Mouse (Mus musculus) embryonic facial prominence, embryonic 11.5 days (tissue): Measurements from ENCODE around the gene Elfn2. TPM values are rescaled to one million over a fixed set of nuclear protein-coding genes. Genes with fewer than 3 reads are reported as not detected.

Experiments
- ATAC-seq: fragments of 200-750 bp; cut with Nextera tagmentation; replicated peaks from 2 replicates; pipeline ENCODE4 v1.8.0; 2017; ENCODE audit warnings: low read depth; ENCODE audit not compliant: insufficient number of reproducible peaks, low FRiP score, low TSS enrichment
- DNase-seq: peaks from one replicate; pipeline ENCODE4 v3.0.0-alpha.2; 2015; ENCODE audit warnings: low spot score
- H3K27ac ChIP-seq: fragments of 300-500 bp; sonication (generic); replicated peaks from 2 replicates; pipeline ENCODE4 v1.5.1; 2014; ENCODE audit warnings: mild to moderate bottlenecking, low read depth, low read length, control low read depth
- H3K27me3 ChIP-seq: fragments of 300-500 bp; sonication (generic); 2 replicates; pipeline ENCODE4 v1.6.1; 2014; ENCODE audit warnings: mild to moderate bottlenecking, low read length, moderate library complexity, mixed read lengths; ENCODE audit not compliant: control insufficient read depth, insufficient read depth
- H3K36me3 ChIP-seq: fragments of 300-500 bp; sonication (generic); replicated peaks from 2 replicates; pipeline ENCODE4 v1.6.1; 2014; ENCODE audit warnings: low read depth, mild to moderate bottlenecking, low read length, moderate library complexity, mixed read lengths; ENCODE audit not compliant: control insufficient read depth, insufficient read depth
- H3K4me1 ChIP-seq: fragments of 300-500 bp; sonication (generic); 2 replicates; pipeline ENCODE4 v1.6.1; 2014; ENCODE audit warnings: low read length, mixed read lengths; ENCODE audit not compliant: control insufficient read depth, insufficient read depth
- H3K4me2 ChIP-seq: fragments of 300-500 bp; sonication (generic); 2 replicates; pipeline ENCODE4 v1.6.1; 2014; ENCODE audit warnings: low read depth, mild to moderate bottlenecking, control low read depth, low read length, moderate library complexity
- H3K4me3 ChIP-seq: fragments of 300-500 bp; sonication (generic); 2 replicates; pipeline ENCODE4 v1.5.1; 2014; ENCODE audit warnings: low read depth, low read length, control low read depth
- H3K9ac ChIP-seq: fragments of 300-500 bp; sonication (generic); replicated peaks from 2 replicates; pipeline ENCODE4 v1.6.1; 2014; ENCODE audit warnings: mild to moderate bottlenecking, control low read depth, low read length
- H3K9me3 ChIP-seq: fragments of 300-500 bp; sonication (generic); replicated peaks from 2 replicates; pipeline ENCODE4 v1.6.1; 2016; ENCODE audit warnings: mild to moderate bottlenecking, low read length, inconsistent platforms, mixed read lengths; ENCODE audit not compliant: control insufficient read depth
- whole genome bisulfite sequencing: fragments of 180-500 bp; shearing (Covaris S2); extraction: QIAGEN DNeasy Blood & Tissue Kit; methylation state at CpG from one replicate; pipeline ENCODE4 v1.1.7; 2014; 5-methylcytosine and 5-hydroxymethylcytosine counted together
- polyA plus RNA-seq: library from polyadenylated mRNA; unstranded; fragments of >200 nt; fragmentation: Nextera tagmentation; extraction: Ambion mirVana; gene quantifications from 2 replicates; pipeline ENCODE4 v1.2.1, GENCODE M21; 2014

Elfn2 gene
- polyA plus RNA-seq, 1 experiment from 2014 or later: not detected

DNA sequence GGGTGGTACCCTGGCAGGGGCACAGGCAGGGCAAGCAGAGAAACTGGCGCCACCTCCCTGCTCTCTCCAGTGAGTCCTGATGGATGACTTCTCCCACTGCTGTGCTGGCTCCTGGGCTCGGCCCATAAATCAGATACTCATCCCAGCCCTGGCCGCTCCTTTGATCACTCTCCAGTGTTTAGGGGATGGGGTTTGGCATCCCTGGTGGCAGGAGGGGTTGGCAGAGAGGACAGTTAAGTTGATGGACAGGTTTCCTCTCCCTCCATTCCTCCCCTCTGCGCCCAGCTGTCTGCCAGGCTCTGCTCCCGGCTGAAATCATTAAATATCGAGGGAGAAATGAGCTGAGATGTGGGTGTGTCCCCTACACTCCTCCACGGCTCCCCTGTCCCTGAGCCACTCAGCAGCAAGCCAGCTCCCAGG, 18.1 kb upstream of the Elfn2 start:
- 50% methylated on average over 7 of the region's 7 CpGs for WGBS
- no peak overlapping the region for H3K9ac ChIP-seq
- no peak overlapping the region for H3K27ac ChIP-seq

GRCm38 (mm10) chr15:78736181-78736579, 17.6 kb upstream of the Elfn2 start:
- H3K27ac ChIP-seq: no peak overlapping the region
- H3K4me1 ChIP-seq: no peaks in the 10 kb centered on the region
- 65% methylated on average over 3 of the region's 3 CpGs for WGBS
- H3K4me3 ChIP-seq: no peak overlapping the region
- no peaks in the 10 kb centered on the region for H3K9me3 ChIP-seq
- H3K4me2 ChIP-seq: no peak overlapping the region
- no peak for ATAC-seq
- H3K9ac ChIP-seq: no peak overlapping the region
- DNase-seq: no peak
- H3K27me3 ChIP-seq: no peaks in the 10 kb centered on the region
- no peaks in the 10 kb centered on the region for H3K36me3 ChIP-seq

More for the DNA sequence above, 18.1 kb upstream of the Elfn2 start:
- Histone ChIP-seq H3K27me3 (no peaks in the 10 kb centered on the region), H3K4me2 (no peak overlapping the region), H3K36me3 (no peaks in the 10 kb centered on the region), H3K4me3 (no peak overlapping the region), H3K9me3 (no peaks in the 10 kb centered on the region), H3K4me1 (no peaks in the 10 kb centered on the region)
- DNase-seq (no peak), ATAC-seq (no peak)

DNA sequence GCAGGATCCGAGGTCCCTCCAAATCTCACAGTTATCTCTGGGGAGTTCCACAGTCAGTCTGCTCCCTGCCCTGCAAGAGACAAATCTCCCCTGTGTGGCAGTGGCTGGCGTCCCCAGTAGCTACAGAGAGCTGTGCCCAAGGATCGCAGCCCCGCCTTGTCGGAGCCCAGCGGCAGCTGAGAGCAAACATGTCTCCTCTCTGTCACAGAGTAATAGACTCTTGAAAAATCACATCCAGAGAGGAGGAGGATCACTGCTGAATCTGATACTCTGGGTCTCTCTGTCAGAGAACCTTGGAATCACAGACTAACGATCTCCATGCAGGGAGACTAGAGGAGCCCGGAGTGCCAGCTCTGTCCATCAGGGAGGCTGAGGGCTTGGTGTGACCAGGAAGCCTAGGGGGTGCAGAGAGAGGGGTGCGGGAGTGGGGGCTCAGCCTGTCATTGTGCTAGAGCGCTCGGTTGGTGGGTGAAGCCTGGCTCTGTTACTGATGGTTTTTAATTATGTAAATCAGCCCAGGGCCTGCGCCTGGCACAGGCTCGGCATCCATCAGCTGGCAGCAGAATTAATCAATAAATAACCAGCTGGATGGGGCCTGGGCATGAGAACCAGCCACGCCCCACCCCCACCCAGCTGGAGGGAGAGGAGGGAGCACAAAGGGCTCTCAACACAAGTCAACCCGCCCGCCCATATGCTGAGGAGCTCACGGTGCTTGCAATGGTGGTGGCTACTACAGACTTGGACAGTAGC, 17.0 kb upstream of the Elfn2 start:
- Histone ChIP-seq H3K4me1 (no peaks in the 10 kb centered on the region), H3K4me3 (no peak overlapping the region), H3K27me3 (no peaks in the 10 kb centered on the region), H3K9ac (no peak overlapping the region), H3K9me3 (no peaks in the 10 kb centered on the region), H3K4me2 (no peak overlapping the region), H3K36me3 (no peaks in the 10 kb centered on the region), H3K27ac (no peak overlapping the region)
- ATAC-seq: no peak
- no peak for DNase-seq
- 42% methylated on average over 17 of the region's 17 CpGs for WGBS

DNA sequence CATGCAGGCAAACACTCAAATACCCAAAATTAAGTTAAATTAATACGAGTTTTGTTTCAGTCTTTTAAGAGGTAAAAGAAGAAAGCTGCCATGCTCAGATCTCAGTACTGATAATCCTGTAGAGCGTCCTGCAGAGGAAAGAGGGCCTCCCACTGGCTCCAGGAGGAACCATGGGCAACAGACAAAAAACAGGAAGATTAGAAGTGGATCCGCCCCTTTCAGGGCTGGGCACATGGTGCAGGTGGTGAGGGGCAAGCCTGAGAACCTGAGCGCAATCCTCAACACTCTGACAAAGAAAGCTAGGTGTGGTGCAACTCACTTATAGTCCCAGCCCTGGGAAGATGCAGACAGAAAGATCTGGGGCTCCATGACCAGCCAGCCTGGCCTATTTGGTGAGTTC, 13.3 kb upstream of the Elfn2 start:
- H3K36me3 ChIP-seq: no peaks in the 10 kb centered on the region
- no peaks in the 10 kb centered on the region for H3K27me3 ChIP-seq
- no peak overlapping the region for H3K9ac ChIP-seq
- H3K4me2 ChIP-seq: no peak overlapping the region
- H3K4me3 ChIP-seq: no peak overlapping the region
- H3K4me1 ChIP-seq: no peaks in the 10 kb centered on the region
- DNase-seq: no peak
- 53% methylated on average over 4 of the region's 4 CpGs for WGBS
- no peak for ATAC-seq
- no peak overlapping the region for H3K27ac ChIP-seq
- H3K9me3 ChIP-seq: no peaks in the 10 kb centered on the region

DNA sequence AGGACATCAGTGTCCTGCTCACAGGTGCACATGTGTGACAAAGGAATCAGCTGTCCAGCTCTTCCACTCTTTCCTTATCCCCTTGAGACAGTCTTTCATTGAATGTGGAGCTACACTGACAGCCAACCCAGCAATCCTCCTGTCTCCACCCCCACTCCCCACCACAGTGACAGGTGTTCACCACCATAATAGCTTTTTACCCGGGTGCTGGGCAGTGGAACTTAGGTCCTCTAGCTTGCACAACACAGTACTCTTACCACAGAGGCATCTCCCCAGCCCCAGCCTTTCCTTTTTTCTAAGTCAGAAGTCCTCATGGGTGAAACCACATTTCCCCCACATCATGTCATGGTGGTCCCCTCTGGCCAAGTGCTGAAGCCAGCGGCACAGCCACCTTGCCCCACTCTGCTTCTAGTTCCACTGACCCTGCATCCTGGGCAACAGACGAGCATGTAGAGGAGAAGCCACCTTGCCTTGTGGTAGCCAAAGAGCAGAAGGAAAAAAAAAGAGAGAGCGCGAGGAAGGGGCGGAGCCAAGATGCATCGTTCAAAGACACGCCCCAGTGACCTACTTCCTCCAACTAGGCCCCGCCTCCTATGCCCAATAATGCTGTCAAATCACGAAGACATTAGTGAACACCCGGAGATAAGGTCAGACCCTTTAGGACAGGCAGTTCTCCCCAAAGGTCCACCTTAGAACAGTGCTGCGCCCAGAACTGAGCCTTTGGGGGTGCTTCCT, 11.9 kb upstream of the Elfn2 start:
- H3K27me3 ChIP-seq: no peaks in the 10 kb centered on the region
- no peak for DNase-seq
- H3K4me1 ChIP-seq: no peaks in the 10 kb centered on the region
- no peak overlapping the region for H3K27ac ChIP-seq
- H3K9me3 ChIP-seq: no peaks in the 10 kb centered on the region
- ATAC-seq: no peak
- 79% methylated on average over 12 of the region's 12 CpGs for WGBS
- H3K36me3 ChIP-seq: no peaks in the 10 kb centered on the region
- H3K4me2 ChIP-seq: no peak overlapping the region
- no peak overlapping the region for H3K9ac ChIP-seq
- H3K4me3 ChIP-seq: no peak overlapping the region

DNA sequence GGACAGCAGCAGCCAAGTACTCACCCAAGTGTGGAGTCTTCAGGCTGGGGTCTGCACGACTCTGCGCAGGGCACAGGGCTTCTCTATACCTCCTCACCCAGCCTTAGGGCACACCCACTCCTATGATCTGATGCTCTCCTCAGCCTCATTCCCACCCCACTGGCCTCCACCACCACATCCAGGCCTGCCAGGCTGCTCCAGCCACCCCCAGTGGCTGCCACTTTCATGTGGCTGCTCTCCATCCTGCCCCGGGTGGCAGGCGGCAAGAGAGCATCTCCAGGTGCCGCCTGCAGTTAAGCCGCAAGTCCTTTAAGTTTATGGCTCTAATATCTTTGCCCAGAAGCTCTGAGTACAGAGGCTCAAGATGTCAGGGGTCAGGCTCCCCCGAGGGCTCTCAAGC, 8.1 kb upstream of the Elfn2 start:
- Histone ChIP-seq H3K9me3 (no peaks in the 10 kb centered on the region), H3K4me1 (no peaks in the 10 kb centered on the region), H3K4me2 (no peak overlapping the region), H3K36me3 (no peaks in the 10 kb centered on the region), H3K27me3 (no peaks in the 10 kb centered on the region), H3K9ac (no peak overlapping the region), H3K27ac (no peak overlapping the region), H3K4me3 (no peak overlapping the region)
- DNase-seq (no peak), ATAC-seq (no peak)
- WGBS: 69% methylated on average over 7 of the region's 7 CpGs

GRCm38 (mm10) chr15:78720532-78720931, 2.0 kb upstream of the Elfn2 start:
- peaks cover 41% of the 10 kb centered on the region for H3K27me3 ChIP-seq
- H3K4me3 ChIP-seq: no peak overlapping the region
- 79% methylated on average over 7 of the region's 7 CpGs for WGBS
- no peak overlapping the region for H3K27ac ChIP-seq
- ATAC-seq (no peak), DNase-seq (no peak)
- no peaks in the 10 kb centered on the region for H3K9me3 ChIP-seq
- peaks cover 2% of the 10 kb centered on the region; the same call in 1 of the 2 replicates for H3K4me1 ChIP-seq
- no peaks in the 10 kb centered on the region for H3K36me3 ChIP-seq
- no peak overlapping the region for H3K9ac ChIP-seq
- no peak overlapping the region for H3K4me2 ChIP-seq

- Histone ChIP-seq H3K27me3 (peaks cover 45% of the 10 kb centered on the region), H3K9ac (no peak overlapping the region), H3K4me2 (no peak overlapping the region), H3K36me3 (no peaks in the 10 kb centered on the region), H3K9me3 (no peaks in the 10 kb centered on the region), H3K27ac (no peak overlapping the region), H3K4me1 (peaks cover 2% of the 10 kb centered on the region; the same call in 1 of the 2 replicates), H3K4me3 (no peak overlapping the region)
- ATAC-seq: no peak
- 2% methylated on average over 16 of the region's 16 CpGs for WGBS
- DNase-seq: peak; percentile 88
These were observed 1.5 kb upstream of the Elfn2 start for GRCm38 (mm10) chr15:78720094-78720493.
